Comparison of ENCODE assay signal across 9 mouse cellular contexts in the genomic region with DNA sequence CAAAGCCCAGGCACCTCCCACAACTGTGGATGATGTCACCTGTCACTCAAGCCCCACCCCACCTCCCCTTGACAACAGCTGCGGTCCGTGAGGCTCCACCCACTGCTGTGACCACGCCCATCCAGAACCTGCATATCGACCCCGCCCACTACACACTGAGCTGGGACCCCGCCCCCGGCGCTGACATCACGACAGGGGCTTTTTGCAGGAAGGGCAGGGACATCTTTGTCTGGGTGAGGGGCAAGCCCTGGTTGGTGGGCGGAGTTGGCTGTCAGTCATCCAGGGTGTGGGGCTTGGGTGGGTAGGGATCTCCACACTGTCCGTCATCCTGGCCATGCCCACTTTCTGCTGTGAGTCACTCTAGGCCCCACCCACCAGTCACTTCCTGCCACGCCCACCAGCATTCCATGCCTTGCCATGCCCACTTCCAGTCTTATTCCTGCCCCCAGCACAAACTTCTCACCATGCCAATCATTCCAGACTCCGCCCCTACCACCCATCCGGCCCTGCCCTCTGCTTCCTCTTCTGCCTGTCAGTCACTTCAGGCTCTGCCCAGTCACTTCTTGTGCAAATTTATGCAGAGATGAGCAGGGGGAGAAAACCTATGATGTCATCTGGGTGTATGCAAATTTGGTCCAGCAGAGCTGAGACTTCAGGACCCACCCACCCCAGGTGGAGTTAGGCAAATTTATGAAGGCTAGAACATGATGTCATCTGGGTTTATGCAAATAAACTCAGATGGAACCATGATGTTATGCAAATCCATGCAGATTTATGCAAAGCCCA. TPM values are rescaled to one million over a fixed set of nuclear protein-coding genes. Genes with fewer than 3 reads are reported as not detected.
DNase-seq lines count a peak whose midpoint lies in the region; ATAC-seq lines count a peak whose summit lies in the region.
"Had no signal": no experiment of that assay in that cellular context is flagged by ENCODE, and none has a peak within 500 bp of the region (broad histone marks: within the 10 kb centered on the region; RNA-seq: fewer than 3 reads in every experiment).

No protein-coding gene starts in this region.

- intact Hi-C loops in left cerebral cortex, postnatal 4 days (cut with DNase I), result no loop called here

- H3K4me1 ChIP-seq in forebrain, embryonic 11.5 days (replicated peaks; ENCODE audit: control insufficient read depth, insufficient read depth, low read length), result no peaks in the 10 kb centered on the region
- H3K4me1 ChIP-seq in forebrain, embryonic 16.5 days (replicated peaks; ENCODE audit: control insufficient read depth, insufficient read depth, low read length), result peaks cover 3% of the 10 kb centered on the region
- peaks cover 3% of the 10 kb centered on the region; the same call in 1 of the 2 replicates for H3K4me1 ChIP-seq in neural tube, embryonic 12.5 days
- H3K4me1 ChIP-seq in neural tube, embryonic 15.5 days, result 0 out of 2 replicates have a peak, but pooled peaks cover 6% of the 10 kb centered on the region
- H3K4me1 ChIP-seq in embryonic facial prominence, embryonic 11.5 days (ENCODE audit: control insufficient read depth, insufficient read depth, low read length), result no peaks in the 10 kb centered on the region
- H3K4me1 ChIP-seq: limb, embryonic 13.5 days had no signal

- no peak overlapping the region for H3K4me2 ChIP-seq in forebrain, embryonic 11.5 days (ENCODE audit: low read depth, low read length, severe bottlenecking)
- no peak overlapping the region for H3K4me2 ChIP-seq in forebrain, embryonic 16.5 days (ENCODE audit: low read length)
- H3K4me2 ChIP-seq in neural tube, embryonic 12.5 days (replicated peaks), result no peak overlapping the region
- H3K4me2 ChIP-seq in neural tube, embryonic 15.5 days, result no peak overlapping the region
- no peak overlapping the region for H3K4me2 ChIP-seq in embryonic facial prominence, embryonic 11.5 days (ENCODE audit: low read depth, low read length)
- H3K4me2 ChIP-seq: limb, embryonic 13.5 days had no signal

- no peaks in the 10 kb centered on the region for H3K27me3 ChIP-seq in forebrain, embryonic 11.5 days (ENCODE audit: control insufficient read depth, insufficient read depth, low read length)
- H3K27me3 ChIP-seq in forebrain, embryonic 16.5 days (replicated peaks; ENCODE audit: control insufficient read depth, insufficient read depth, low read length), result no peaks in the 10 kb centered on the region
- H3K27me3 ChIP-seq in neural tube, embryonic 12.5 days (replicated peaks), result no peaks in the 10 kb centered on the region
- H3K27me3 ChIP-seq in neural tube, embryonic 15.5 days (replicated peaks), result no peaks in the 10 kb centered on the region
- no peaks in the 10 kb centered on the region for H3K27me3 ChIP-seq in embryonic facial prominence, embryonic 11.5 days (ENCODE audit: control insufficient read depth, insufficient read depth, low read length)
- H3K27me3 ChIP-seq: limb, embryonic 13.5 days had no signal

- peak; percentile 57 for DNase-seq in forebrain, embryonic 11.5 days (ENCODE audit: low spot score)
- DNase-seq in embryonic facial prominence, embryonic 11.5 days (ENCODE audit: low spot score), result peak; percentile 3
- peak; percentile 35 for DNase-seq in left cerebral cortex, postnatal 4 days
- peak; percentile 83 for DNase-seq in retina, postnatal 1 day

- WGBS in forebrain, embryonic 11.5 days, result 94% methylated on average over 14 of the region's 14 CpGs
- WGBS in forebrain, embryonic 16.5 days, result 96% methylated on average over 14 of the region's 14 CpGs
- 93% methylated on average over 14 of the region's 14 CpGs for WGBS in neural tube, embryonic 12.5 days
- 93% methylated on average over 13 of the region's 14 CpGs for WGBS in neural tube, embryonic 15.5 days
- 92% methylated on average over 13 of the region's 14 CpGs for WGBS in embryonic facial prominence, embryonic 11.5 days

- peaks cover 2% of the 10 kb centered on the region; the same call in 1 of the 2 replicates for H3K36me3 ChIP-seq in forebrain, embryonic 11.5 days (ENCODE audit: control insufficient read depth, insufficient read depth, low read length)
- no peaks in the 10 kb centered on the region for H3K36me3 ChIP-seq in forebrain, embryonic 16.5 days (ENCODE audit: control insufficient read depth, insufficient read depth)
- H3K36me3 ChIP-seq in neural tube, embryonic 12.5 days, result peaks cover 6% of the 10 kb centered on the region; the same call in 1 of the 2 replicates
- H3K36me3 ChIP-seq in neural tube, embryonic 15.5 days, result peaks cover 5% of the 10 kb centered on the region; the same call in 1 of the 2 replicates
- H3K36me3 ChIP-seq in embryonic facial prominence, embryonic 11.5 days (replicated peaks; ENCODE audit: control insufficient read depth, insufficient read depth, low read depth, low read length), result no peaks in the 10 kb centered on the region

- peak; percentile 0; the same call in 1 of the 2 replicates for ATAC-seq in forebrain, embryonic 11.5 days (replicated peaks; ENCODE audit: low FRiP score)
- no peak for ATAC-seq in forebrain, embryonic 16.5 days
- ATAC-seq in neural tube, embryonic 12.5 days (ENCODE audit: low FRiP score, low read depth), result peak; percentile 6
- no peak for ATAC-seq in neural tube, embryonic 15.5 days (ENCODE audit: low FRiP score)
- no peak for ATAC-seq in embryonic facial prominence, embryonic 11.5 days (replicated peaks; ENCODE audit: insufficient number of reproducible peaks, low FRiP score, low TSS enrichment, low read depth)
- ATAC-seq in inflammation-experienced regulatory T-cells, adult 6 months, result no peak

- H3K4me3 ChIP-seq in forebrain, embryonic 11.5 days (ENCODE audit: low read depth, low read length), result no peak overlapping the region
- no peak overlapping the region for H3K4me3 ChIP-seq in forebrain, embryonic 16.5 days (replicated peaks; ENCODE audit: low read length)
- no peak overlapping the region for H3K4me3 ChIP-seq in neural tube, embryonic 12.5 days
- no peak overlapping the region for H3K4me3 ChIP-seq in neural tube, embryonic 15.5 days (replicated peaks)
- H3K4me3 ChIP-seq in embryonic facial prominence, embryonic 11.5 days (ENCODE audit: low read depth, low read length), result no peak overlapping the region

- no peak overlapping the region for H3K9ac ChIP-seq in forebrain, embryonic 11.5 days (ENCODE audit: low read length)
- no peak overlapping the region for H3K9ac ChIP-seq in forebrain, embryonic 16.5 days (replicated peaks; ENCODE audit: low read depth, low read length)
- no peak overlapping the region for H3K9ac ChIP-seq in neural tube, embryonic 12.5 days
- no peak overlapping the region for H3K9ac ChIP-seq in neural tube, embryonic 15.5 days (replicated peaks)
- no peak overlapping the region for H3K9ac ChIP-seq in embryonic facial prominence, embryonic 11.5 days (replicated peaks; ENCODE audit: low read length)
- H3K9ac ChIP-seq: limb, embryonic 13.5 days had no signal

- H3K27ac ChIP-seq in forebrain, embryonic 11.5 days (ENCODE audit: low read depth, low read length), result no peak overlapping the region
- no peak overlapping the region for H3K27ac ChIP-seq in forebrain, embryonic 16.5 days (ENCODE audit: low read length)
- no peak overlapping the region for H3K27ac ChIP-seq in neural tube, embryonic 12.5 days
- H3K27ac ChIP-seq in neural tube, embryonic 15.5 days (replicated peaks), result no peak overlapping the region
- no peak overlapping the region for H3K27ac ChIP-seq in embryonic facial prominence, embryonic 11.5 days (replicated peaks; ENCODE audit: low read depth, low read length)
- H3K27ac ChIP-seq: limb, embryonic 13.5 days had no signal

- H3K9me3 ChIP-seq in forebrain, embryonic 11.5 days (ENCODE audit: control insufficient read depth, low read length), result peaks cover 32% of the 10 kb centered on the region
- peaks cover 24% of the 10 kb centered on the region for H3K9me3 ChIP-seq in forebrain, embryonic 16.5 days (ENCODE audit: control insufficient read depth, low read length)
- H3K9me3 ChIP-seq in neural tube, embryonic 12.5 days, result peaks cover 47% of the 10 kb centered on the region
- peaks cover 20% of the 10 kb centered on the region; the same call in 1 of the 2 replicates for H3K9me3 ChIP-seq in neural tube, embryonic 15.5 days (replicated peaks)
- peaks cover 14% of the 10 kb centered on the region for H3K9me3 ChIP-seq in embryonic facial prominence, embryonic 11.5 days (replicated peaks; ENCODE audit: control insufficient read depth, low read length)

RNA-seq across cellular contexts. Expression of a gene that starts 2.0 kb away (rescaled TPM):
- polyA plus RNA-seq in forebrain, embryonic 11.5 days (2014; fragmentation: Nextera tagmentation; extraction: Ambion mirVana), result 1.8 and 3.2 TPM in 2 replicates
- 0.93 and 1.4 TPM in 2 replicates for polyA plus RNA-seq in forebrain, embryonic 16.5 days (2015; fragmentation: Nextera tagmentation; extraction: Ambion mirVana)
- polyA plus RNA-seq in neural tube, embryonic 12.5 days (2016; fragmentation: Nextera tagmentation; extraction: Ambion mirVana), result 4.1 and 5.0 TPM in 2 replicates
- polyA plus RNA-seq in neural tube, embryonic 15.5 days (2015; fragmentation: Nextera tagmentation; extraction: Ambion mirVana), result 2.9 and 4.3 TPM in 2 replicates
- 1.4 and 3.8 TPM in 2 replicates for polyA plus RNA-seq in embryonic facial prominence, embryonic 11.5 days (2014; fragmentation: Nextera tagmentation; extraction: Ambion mirVana)
- total RNA-seq in left cerebral cortex, postnatal 4 days (2021), result 1 to 10 TPM; 6.0 TPM
- 1 to 10 TPM; 3.6 to 10.0 (median 4.1) TPM for polyA plus RNA-seq in inflammation-experienced regulatory T-cells, adult 6 months (2017; shearing (Covaris generic))

RNA-seq across cellular contexts. Expression of a gene that starts 25.4 kb away (rescaled TPM):
- not detected in 2 replicates for polyA plus RNA-seq in forebrain, embryonic 11.5 days (2014; fragmentation: Nextera tagmentation; extraction: Ambion mirVana)
- polyA plus RNA-seq in forebrain, embryonic 16.5 days (2015; fragmentation: Nextera tagmentation; extraction: Ambion mirVana), result not detected in 2 replicates
- polyA plus RNA-seq in neural tube, embryonic 12.5 days (2016; fragmentation: Nextera tagmentation; extraction: Ambion mirVana), result not detected in 2 replicates
- polyA plus RNA-seq in neural tube, embryonic 15.5 days (2015; fragmentation: Nextera tagmentation; extraction: Ambion mirVana), result 0.04 TPM in 1 of 2 replicates, not detected in the other
- not detected in 2 replicates for polyA plus RNA-seq in embryonic facial prominence, embryonic 11.5 days (2014; fragmentation: Nextera tagmentation; extraction: Ambion mirVana)
- total RNA-seq in left cerebral cortex, postnatal 4 days (2021), result not detected
- polyA plus RNA-seq in inflammation-experienced regulatory T-cells, adult 6 months (2017; shearing (Covaris generic)), result under 1 TPM in 1 of 3 experiments, not detected in 2; 0.13 TPM
- polyA plus RNA-seq: limb, embryonic 13.5 days had no signal

RNA-seq across cellular contexts. Expression of a gene that starts 53.1 kb away (rescaled TPM):
- polyA plus RNA-seq in forebrain, embryonic 11.5 days (2014; fragmentation: Nextera tagmentation; extraction: Ambion mirVana), result not detected in 2 replicates
- not detected in 2 replicates for polyA plus RNA-seq in forebrain, embryonic 16.5 days (2015; fragmentation: Nextera tagmentation; extraction: Ambion mirVana)
- not detected in 2 replicates for polyA plus RNA-seq in neural tube, embryonic 12.5 days (2016; fragmentation: Nextera tagmentation; extraction: Ambion mirVana)
- polyA plus RNA-seq in neural tube, embryonic 15.5 days (2015; fragmentation: Nextera tagmentation; extraction: Ambion mirVana), result not detected in 2 replicates
- polyA plus RNA-seq in embryonic facial prominence, embryonic 11.5 days (2014; fragmentation: Nextera tagmentation; extraction: Ambion mirVana), result not detected in 2 replicates
- total RNA-seq in left cerebral cortex, postnatal 4 days (2021), result not detected
- not detected for polyA plus RNA-seq in inflammation-experienced regulatory T-cells, adult 6 months (2017; shearing (Covaris generic))
- polyA plus RNA-seq: limb, embryonic 13.5 days had no signal

Comparison
In these comparisons a context has a peak if more than half of its experiments do, and no peak if none do; other contexts are left out.
1. ATAC-seq: peak in forebrain, embryonic 11.5 days (single experiment) and neural tube, embryonic 12.5 days (single experiment); none in forebrain, embryonic 16.5 days (single experiment), neural tube, embryonic 15.5 days (single experiment), embryonic facial prominence, embryonic 11.5 days (single experiment) and inflammation-experienced regulatory T-cells, adult 6 months (single experiment).
2. DNase-seq: peak in every context shown above with its lines; median percentile 83 in retina, postnatal 1 day; 57 in forebrain, embryonic 11.5 days; 35 in left cerebral cortex, postnatal 4 days; 3 in embryonic facial prominence, embryonic 11.5 days.